Mouse (Mus musculus): ENCODE measurements around the gene Rnf13.
A peak's percentile ranks its signal among the peaks of the same experiment; 100 is the strongest.

Gene Rnf13

DNA sequence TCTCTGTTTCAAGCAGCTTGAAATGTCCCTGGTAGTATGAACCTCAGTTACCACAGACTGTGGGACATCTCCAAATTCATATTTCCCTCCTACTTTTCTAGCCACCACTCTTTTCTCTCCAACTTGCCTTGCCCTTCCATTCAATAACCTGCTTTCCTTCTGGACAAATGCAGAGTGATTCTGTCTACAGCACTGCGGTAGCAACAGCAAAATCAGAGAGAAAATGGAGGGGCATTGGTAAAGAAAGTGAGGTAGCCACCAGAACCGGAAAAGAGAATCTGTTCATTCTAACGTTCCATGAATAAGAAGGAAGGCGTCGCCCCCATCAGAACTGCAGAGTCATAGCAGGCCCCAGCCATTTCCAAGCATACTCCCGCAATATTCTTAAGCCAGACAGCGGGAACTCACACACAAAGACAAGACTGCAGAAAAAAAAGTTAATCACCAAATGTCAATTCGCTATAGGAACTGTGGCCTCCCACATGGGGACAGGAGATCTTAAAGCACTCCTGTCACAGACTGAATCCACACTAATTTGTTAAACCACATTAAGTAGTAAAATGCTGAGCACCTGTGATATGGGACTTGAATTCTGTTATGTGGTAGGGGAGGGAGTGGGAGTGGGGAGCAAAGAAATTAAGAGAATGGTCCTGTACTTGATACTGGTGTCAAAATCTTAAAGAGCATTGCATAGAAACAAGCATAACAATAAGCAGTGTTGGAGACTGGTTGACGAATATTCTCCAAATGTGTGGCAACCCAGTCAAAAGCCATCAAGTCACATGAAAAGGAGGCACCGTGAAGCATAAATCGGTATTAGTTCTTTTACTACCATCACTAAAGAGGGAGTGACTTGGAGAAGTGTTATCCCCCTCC, 110.2 kb downstream of the Rnf13 start:
- no peak for DNase-seq (ENCODE audit: low read depth, low spot score)

DNA sequence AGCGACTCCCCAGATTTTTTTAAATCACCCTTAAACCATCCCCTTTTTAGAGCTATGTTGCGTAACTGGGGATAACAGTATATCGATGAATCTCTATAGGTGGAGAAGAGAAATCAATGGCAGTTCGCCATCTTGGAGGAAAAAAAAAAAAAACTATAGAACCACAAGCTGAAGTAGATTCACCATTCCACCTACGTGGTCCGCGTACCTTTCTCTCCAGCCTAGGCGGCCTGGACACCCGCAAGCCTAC, 110.7 kb downstream of the Rnf13 start:
- DNase-seq (ENCODE audit: low read depth, low spot score) = peak; percentile 67

DNA sequence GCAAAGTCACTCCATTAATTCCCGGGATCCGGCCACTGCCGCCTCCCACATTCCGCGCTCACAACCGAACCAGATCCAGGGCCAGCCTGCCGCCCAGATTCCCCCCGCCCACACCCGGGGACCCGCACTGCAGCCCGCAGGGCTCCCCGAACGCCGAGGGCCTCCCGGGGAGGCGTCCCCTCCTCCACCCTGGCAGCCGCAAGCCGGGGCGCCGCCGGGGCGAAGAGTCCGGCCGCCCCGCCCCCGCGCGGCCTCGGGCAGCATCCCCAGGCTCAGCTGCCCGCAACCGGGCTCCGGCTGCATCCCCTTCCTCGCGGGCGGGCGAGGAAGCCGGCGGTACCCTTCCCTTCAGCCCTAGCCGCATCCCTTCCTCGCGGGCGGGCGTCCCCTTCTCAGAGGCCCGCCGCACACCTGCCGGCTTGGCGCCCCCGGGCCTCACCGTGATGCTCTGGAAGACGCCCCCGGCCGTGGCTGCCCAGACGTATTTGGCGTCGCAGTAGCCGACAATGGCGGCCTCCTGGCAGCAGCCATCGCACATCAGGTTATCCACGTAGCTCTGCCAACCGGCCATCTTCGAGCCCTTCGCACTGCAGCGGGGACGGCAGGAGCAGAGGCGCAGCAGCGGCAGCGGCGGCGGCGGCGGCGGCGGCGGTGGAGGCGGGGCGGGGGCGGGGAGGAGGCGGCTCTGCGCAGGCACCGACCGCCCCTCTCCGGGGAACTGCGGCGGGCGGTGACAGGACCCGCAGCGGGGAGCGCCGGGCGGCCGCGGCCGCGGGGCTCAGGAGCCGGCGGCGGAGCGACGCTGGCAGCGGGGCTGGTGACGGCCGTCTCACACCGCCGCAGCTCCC, 111.3 kb downstream of the Rnf13 start:
- peak; percentile 46 for DNase-seq (ENCODE audit: low read depth, low spot score)

DNA sequence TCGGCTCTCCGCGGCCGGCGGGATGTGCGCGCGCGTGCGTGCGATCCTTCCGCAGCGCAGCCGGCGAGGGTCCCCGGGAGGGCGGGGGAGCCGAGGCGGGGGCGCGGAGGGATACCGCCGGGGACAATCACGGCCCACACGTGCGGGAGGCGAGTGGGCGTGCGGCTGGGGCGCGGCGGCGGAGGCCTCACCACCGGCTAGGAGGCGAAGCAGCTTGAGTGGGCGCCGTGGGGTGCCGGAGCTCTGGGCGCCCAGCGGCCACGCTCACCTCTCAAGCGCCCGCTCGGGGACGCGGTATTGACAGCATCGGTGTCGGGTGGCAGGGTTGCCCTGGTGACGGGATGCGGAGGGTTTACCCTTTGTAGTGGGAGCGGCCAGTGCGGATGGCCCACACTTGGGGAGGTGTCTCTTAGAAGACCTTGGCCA, 111.9 kb downstream of the Rnf13 start, which contains the start of gene Pfn2:
TSS of gene Pfn2 (minus strand) at position 320 of the 426 bp plus-strand sequence.
- DNase-seq (ENCODE audit: low read depth, low spot score) = peak; percentile 78

DNA sequence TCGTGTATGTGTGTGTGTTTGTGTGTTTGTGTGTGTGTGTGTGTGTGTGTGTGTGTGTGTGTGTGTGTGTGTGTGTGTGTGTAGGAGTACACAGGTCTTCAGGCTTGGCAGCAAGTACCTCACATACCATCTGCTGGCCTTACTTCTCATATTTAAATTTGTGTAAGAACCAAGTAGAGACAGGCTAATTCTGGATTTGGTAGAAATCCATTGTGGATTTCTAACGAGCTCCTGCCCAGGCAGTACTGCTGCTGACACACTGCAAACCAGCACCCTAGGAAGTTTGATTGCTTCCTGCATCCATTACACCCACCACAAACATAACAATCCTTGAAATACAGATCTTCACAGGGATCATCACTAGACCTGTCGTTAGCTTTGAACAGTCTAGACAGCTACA, 147.1 kb downstream of the Rnf13 start:
- DNase-seq (ENCODE audit: low read depth, low spot score) = no peak
